Mouse (Mus musculus): ENCODE measurements around the gene Esrrg.

Esrrg gene

DNA sequence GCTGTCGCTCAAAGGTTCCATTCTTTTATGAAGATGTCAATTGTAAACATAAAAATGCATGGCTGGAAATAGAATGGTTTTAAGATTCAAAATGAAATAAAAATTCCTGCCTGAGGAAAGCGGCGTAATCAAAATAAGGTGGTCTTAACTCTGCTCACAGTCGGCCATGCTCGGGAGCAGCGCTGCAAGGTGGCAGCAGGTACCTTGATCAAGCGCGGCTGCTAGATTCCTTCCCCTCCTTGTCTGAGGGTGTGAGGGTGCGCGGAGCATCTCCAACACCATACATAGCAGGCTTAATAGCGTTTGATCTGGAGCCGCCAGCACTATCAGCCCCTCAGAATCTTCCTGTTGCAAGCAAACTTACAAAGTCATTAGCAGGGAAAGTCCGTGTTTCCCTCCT, 399.9 kb downstream of the Esrrg start:
- DNase-seq: no peak

DNA sequence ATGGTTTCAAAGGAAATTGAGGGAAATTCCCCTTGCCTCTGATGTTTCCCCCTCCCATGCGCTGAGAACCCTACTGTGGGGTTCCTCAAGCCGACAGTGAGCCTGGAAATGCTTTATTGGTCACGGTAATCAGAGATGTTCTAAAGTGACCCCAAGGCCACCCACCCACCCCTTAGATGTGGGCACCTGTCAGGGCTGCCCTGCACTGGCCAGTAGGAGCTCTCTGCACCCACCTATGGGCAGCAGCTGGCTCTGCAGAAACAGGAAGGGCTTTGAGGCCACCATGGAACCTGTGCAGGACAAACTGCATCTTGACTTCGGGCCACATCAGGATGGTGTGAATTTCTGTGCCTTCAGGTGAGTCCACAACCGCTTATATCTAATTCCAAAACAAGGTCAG, 401.3 kb downstream of the Esrrg start:
- no peak for DNase-seq

DNA sequence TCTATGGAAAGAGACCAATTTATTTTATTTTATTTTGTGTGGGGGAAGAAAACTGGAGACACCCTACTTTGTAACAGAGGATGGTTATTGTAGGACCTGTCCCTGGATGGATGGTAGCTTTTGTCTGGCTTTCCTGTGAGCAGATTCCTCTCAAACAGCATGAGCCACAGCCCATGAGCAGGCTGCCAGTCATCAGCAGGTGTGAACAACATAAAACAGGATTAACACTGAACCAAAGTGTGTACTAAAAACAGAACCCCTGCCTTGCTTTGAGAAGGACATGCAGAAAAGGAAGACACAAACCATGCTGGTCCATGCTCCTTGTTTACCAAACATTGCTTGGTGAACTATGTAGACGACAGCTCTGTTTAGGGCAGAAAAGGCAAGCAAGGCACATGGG, 402.3 kb downstream of the Esrrg start:
- no peak for DNase-seq

DNA sequence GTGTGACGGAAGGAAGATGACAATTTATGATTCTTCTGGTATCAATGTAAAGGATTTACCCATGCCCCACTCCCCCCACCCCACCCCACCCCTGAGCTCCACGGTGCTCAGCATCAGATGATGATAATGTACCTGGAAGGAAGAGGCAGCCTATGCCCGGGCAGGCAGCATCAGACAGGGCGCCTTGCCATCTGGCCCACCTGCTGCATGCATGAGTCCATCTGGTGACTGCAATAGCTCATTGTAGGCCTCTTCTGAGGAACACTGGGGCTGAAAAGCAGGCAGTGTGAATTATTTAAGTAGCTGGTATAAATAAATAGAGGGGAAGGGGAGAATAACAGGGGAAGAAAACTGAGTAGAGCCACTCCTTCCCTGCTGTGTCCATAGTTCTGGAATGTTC, 405.8 kb downstream of the Esrrg start:
- no peak for DNase-seq

DNA sequence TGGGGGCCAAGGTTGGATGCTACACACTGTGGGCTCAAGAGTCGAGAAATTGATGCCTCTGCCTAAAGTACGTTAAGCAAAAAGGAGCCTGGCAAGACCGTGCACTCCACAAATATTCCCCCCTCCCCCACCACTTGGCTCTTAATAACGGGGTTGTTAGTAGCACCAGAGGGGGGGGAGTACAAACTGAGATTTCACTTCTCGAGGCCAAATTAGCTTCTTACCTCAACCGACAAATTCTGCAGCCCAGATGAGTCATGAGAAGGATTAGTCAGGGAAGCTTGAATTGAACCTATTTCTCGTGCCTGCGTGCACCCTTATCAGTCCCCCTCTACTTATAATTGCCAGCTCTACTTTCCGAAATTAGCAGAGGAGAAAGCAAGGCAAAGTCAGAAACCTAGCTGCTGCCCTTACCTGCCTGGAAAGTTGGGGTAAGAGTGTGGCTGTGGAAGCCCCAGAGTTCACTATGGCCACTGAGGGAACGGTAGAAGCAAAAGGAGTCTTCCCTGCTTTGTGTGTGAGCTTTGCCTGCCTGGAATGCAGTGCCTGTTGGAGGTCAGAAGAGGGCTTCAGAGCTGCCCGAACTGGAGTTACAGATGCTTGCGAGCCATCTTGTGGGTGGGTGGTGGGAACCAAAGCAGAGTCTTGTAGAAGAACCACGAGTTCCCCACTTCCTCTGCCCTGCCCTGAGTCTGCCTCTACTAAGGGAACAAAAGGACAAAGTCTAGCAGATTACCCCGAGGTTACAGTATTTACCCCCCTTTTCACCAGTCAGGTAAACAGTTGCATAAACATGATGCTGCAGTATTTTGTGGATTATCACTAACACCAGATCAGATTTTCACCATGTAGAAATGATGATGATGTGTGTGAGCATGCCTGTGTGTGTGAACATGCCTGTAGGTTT, 409.6 kb downstream of the Esrrg start:
- DNase-seq: no peak

DNA sequence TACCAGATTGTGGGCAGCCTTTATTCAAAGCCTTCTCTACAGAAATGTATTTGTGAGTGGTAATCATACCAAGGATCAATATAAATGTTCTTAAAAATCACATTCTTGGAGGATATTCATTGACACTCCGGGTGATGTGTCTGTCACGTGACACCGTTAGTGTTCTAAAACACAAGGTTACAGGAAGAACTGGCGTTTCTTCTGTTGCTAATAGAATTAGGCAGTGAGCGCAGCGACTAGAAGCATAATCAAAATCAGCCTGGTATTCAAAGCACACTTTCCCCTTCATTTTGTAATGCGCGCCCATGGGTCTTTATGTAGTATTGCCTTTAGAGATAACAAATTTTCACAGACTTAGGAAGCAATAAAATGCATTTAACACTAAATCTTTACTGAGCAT, 420.6 kb downstream of the Esrrg start:
- DNase-seq: no peak

DNA sequence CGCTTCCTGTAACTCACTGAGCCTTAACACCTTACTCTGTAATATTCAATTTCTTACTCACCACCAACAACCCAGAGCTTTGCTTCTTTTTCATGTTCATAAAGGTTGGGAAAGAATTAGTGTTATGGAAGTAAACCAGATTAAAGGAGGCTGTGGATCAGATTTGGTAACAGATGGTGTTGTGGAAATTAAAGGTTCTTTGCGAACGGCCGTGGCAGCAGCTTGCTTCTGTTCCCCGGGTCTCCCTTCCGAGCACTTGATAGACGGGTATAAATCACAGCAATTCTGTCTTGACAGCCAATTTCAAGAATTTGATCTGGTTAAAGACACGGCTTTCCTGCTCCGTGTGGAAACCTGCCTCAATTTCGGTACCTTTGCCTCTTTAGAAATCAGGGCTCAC, 421.5 kb downstream of the Esrrg start:
- no peak for DNase-seq

DNA sequence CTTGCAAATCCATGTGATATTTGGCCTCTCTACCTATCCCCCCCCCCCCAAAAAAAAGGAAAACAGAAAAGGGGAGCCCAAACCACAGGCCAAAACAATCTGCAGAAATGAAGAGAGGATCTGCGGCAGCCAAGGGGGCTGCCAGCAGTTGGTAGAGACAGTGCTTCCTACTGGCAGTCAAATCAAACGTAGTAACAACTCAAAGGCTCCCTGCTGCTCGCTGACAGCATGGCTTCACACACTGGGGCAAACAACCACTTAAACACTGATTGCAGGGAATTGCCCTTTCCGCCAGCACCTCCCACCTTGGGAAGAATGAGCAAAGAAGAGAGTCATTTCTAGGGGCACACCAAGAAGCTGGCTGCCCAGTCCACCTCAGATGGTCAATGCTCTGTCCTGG, 422.7 kb downstream of the Esrrg start:
- DNase-seq: no peak

DNA sequence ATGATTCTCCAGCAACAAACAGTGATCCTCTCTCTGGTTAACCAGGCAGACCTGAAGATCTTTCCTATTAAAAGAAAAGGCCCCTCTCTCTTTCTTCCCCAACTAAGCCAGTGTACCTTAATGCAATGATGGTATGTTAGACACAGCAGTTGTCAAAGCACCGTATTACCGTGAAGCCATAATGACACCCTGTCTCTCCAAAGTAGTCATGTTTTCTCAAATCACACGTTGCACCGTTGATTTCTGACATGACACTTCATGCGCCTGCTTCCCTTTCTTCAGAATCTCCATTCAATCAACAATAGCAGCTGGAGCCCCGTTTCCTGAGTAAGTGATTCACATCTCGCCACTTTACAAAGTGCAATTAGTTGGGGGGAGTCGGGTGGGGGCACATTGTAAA, 427.4 kb downstream of the Esrrg start:
- no peak for DNase-seq

DNA sequence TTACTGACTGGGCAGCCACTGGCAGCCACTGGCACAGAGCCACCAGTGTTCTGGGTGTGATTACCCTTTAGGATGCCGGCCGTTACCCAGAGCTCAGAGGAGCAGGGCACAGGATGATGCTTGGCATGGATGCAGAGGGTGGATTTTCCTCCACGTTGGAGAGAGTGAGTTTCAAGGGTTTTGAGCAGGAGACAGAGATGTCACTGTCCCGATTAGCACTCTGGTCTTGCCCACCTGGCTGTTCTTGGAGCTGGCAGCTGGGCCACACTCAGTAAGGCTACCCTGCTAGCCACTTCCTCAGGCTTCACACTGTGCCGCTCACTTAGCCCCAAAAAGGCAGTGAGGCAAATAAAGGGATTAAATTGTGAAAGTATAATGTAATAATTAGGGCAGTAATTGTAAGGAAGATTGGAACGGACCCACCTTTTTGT, 438.1 kb downstream of the Esrrg start:
- DNase-seq: no peak

DNA sequence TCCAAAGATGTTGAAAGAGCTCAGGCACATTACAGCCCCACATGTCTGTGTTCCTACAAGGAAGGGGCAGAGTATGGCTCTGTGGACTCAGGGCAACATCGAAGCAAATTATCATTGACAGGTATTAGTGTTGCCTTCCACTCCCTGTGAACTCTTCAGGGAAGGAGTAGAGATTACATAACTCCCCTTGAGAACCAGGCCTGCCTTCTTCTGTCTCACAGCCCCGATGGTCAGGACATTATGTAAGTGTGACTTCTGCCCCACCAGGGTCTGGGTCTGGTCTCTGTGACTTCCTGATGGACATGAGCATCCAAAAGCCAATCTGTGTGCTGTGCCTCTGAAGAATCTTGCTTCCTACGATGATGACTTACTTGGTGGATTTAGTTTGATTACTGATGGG, 438.6 kb downstream of the Esrrg start:
- no peak for DNase-seq

DNA sequence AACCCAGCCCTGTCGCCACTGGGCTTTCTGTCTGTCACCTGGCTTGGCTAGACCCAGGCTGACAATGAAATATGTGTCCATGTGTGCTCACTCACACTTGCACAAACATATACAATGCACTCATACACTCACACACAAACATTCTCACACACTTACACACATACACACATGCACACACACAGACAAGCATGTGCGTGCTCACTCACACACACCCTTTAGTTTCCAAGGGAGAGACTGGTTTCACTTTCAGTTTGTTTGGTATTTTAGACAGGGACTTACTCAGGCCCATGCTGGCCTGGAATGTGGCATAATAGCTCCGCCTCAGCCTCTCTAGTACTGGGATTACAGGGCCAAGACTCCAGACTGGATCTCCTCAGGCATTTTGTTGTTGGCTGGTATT, 447.3 kb downstream of the Esrrg start:
- DNase-seq: no peak

DNA sequence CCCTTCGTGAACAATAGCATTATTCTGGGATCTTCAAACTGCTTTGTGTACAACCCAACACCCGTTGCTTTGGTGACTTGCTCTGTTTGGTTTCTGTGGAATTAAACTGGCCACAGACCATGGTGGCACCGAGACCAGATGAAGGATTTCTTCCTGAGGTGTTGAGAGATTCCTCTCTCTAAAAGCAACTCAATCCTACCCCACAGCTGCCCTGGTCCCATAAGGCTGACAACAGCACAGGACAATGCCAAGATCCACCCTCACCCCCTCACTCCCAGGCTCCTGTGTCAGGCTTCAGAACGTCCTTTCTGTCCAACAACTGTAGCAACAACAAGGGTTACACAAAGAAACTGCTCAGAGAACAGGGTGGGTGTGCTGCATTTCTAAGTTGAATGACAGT, 449.3 kb downstream of the Esrrg start:
- no peak for DNase-seq

DNA sequence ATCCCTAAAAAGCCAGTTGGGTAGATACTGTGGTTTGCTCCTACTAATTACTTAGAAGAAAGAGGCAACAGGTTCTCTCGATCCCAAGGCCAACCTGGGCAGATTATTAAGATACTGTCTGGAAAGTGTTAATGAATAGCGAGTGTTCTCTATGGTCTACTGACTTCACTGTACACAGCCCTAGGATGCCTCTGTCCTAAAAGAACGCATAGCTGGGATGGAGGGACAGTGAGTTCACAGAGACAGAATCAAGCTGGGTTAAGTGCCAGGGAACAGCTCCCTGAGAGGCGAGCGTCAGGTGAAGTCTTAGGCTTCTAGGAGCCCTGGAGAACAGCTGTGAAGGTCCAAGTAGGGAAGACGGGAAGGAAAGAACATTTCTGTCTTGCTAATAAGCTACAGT, 450.4 kb downstream of the Esrrg start:
- no peak for DNase-seq

DNA sequence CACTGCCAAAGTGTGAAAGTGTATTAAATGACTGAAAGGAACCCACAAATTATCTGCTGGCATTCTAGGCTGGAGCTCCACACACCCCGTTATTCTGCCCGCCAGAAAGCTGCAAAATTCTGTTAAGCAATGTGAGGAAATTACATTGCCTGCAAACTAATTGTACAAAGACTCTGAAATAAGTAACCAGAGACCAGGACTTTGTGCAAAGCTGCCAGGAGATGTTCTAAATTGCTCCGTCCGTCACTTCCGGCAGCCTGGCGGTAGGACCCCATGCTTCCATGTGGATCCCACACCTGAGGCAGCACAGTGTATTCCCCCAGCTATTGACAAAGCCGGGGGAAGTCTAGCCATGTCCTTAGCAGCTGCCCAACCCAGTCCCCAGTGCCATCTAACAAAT, 451.9 kb downstream of the Esrrg start:
- no peak for DNase-seq

DNA sequence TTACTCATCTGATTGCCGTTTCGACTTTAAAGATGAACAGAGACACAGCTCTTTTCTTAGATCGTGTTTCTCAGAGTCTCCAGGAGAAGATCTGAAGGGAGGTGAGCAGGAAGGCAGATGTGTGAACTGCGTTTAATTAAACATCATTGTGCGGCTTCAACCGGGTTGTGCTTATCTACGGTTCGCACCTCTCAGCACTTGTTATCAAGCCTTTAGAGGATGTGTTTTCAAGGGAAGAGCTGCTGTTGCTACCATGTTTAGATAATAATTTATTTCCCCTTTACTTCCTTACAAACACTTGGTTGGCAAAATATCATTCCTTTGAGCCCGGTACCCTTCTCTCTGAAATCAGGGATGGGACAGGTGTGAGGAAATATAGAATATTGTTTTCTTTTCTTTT, 460.2 kb downstream of the Esrrg start:
- no peak for DNase-seq

DNA sequence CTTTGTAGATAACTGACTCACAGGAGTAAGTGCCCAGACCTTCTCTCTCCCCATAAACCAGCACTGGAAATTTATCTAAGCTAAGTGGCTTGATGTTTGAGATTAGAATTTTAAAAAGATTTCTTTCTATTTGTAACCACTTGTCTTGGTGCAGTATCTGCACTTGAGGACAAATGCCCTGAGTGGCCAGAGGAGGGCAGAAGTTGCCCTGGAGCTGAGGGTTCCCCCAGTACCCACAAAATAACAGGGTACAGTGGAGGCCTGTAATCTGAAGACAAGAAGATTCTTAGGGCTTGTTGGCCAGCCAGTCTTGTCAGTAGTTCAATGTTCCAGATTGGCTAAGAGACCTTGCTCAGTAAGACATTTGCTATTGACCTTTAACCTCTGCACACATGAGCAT, 461.3 kb downstream of the Esrrg start:
- no peak for DNase-seq

DNA sequence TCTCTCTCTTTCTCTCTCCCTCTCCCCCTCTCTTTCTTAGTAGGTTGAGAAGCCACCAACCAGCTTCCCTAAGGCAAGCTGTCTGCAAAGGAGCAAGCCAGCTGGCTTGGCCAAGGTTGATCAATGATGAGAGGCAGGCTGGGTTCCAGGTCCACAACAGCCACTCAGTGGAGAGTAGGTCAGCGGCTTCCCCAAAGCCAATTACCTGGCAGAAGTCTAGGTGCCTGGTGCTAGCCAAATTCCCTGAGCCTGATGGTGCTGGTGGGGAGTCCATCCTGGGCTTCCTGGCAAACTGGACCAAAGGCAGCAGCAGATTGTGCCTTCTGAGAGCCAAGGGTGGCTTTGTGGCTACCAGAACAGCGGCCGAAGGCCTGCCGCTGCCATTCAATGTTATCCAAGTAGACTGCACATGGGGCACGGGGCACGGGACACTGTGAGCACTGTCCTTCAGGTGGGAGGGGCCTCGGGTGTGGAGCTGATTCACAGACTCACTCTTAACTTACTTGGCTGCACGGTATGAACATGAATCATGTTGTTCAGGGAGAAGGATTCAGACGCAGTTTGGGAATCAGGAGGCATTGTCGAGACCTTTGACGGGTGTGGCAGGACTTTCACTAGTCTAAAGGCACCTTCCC, 469.1 kb downstream of the Esrrg start:
- DNase-seq: no peak

DNA sequence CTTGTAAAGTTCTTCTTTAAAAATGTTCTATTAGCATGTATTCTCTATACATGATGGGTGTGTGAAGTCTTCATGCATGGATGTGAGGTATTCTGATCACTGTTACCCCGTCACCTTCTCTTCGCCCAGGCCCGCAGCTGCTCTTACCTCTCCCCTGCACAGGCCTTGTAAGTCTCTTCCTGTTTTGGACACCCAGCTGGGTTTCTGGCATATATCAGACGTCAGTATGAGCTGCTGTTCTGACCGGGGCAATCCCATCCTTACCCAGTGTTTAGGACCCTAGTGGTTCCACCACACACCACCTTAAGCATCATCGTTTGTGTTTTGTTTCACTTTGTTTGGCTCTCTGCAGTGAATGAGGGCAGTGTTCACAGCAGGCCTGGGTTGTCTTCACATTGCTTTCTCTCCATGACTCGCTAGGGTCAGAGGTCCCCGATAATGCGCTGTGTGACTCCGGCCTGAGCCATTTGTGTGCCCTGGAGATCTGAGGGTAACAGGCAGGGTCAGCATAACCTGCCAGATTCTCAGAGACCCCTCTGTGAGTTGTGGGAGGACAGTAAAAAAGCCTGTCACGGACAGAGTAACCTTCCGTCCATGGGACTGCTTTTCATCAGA, 471.8 kb downstream of the Esrrg start:
- DNase-seq: no peak

DNA sequence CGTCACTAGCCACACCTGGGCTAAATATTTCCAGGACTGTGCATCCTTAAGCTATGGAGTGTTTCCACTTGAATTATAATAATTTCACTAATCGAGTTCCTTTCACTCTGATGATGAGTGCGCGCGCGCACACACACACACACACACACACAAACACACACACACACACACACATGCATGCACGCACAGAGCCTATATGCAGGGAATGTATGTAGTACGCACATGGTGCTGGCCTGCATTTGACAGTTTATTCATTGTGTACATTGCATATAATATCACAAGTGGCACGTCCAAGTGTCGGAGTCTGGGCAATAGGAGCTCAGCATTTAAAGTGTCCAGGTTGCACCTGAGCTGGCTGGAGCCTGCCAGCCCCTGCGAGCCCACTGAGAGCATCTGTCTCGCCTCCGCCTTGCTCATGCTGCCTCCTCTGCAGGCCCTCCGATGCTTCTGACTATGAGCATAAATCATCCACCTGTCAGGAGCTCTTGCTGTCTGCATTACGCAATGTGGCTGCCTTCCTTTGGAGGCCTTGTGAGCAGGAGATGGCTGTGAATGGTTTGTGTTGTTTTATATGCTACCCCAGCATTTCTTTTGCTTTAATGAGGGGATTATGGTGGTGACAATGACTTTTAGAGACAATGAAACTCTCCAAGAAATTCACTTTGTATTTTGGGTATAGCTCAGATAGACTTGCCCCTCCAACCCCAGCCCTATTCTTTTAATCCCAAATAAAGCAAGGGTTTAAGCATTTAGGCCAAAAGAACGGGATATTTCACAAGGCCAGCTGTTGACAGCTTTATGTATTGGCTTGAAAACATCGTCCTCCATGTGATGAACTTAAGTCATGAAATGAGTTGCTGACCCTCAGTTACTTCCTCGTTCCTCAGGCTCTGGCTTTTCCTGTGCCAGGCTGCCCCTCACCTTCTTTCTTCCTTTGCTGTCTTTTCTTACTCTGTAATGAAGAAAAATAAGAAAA, 474.4 kb downstream of the Esrrg start:
- no peak for DNase-seq

DNA sequence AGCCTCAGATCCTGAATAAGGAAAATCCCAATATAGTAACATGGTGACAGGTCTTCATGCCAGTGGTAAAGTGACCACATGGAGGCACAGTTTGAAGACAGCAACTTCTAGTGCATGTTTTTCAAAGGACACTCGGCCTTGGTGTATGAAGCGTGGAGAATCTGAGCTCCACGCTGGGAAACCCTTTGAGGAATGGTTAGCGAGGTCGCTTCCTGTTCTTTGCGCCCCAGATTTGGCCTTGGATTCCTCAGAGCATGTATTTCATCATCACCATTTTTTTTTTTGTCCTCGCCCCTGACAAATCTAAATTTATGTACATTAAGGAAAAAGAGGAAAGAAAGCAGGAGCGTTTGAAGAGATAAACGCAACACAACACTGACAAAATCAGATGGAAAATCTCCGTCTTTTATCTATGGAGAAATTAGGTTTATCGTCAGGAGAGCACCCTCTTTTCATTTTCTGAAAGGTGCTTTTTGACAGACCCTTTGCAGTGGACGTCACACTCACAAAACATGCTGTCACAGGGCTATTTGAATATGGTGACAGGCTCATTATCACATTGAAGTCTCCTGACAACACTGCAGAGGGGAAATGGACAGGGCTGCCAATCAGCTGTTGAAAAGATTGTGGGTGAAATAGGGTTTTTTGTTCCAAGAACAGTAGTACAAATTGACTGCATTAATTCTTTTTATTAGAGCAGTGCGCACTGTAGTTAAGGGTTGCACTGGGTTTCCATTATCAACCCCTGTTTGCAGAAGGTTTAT, 476.7 kb downstream of the Esrrg start:
- no peak for DNase-seq

DNA sequence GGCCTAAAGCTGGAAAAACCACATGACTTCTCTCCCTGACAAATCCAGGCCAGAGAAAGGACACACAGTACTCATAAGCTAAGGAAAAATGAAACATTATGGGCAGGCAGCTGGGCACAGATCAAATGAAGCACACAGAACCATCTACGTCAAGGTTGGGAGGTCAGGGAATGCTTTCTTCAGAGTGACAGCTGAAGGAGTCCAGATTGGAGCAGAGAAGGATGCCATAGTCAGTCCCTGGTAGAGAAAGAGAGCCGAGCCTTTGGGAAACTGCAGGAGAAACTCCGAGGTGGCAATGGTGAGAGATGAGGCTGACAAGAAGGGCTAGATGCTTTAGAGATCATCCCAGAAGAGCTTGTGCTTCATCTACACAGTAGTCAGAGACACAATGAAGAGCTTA, 485.1 kb downstream of the Esrrg start:
- no peak for DNase-seq

Measured in liver (tissue).